Mouse (Mus musculus): ENCODE measurements around the gene Gm45785. TPM values are rescaled to one million over a fixed set of nuclear protein-coding genes. Genes with fewer than 3 reads are reported as not detected.

Gm45785 gene
- total and polyA plus RNA-seq, 3 experiments: not detected

DNA sequence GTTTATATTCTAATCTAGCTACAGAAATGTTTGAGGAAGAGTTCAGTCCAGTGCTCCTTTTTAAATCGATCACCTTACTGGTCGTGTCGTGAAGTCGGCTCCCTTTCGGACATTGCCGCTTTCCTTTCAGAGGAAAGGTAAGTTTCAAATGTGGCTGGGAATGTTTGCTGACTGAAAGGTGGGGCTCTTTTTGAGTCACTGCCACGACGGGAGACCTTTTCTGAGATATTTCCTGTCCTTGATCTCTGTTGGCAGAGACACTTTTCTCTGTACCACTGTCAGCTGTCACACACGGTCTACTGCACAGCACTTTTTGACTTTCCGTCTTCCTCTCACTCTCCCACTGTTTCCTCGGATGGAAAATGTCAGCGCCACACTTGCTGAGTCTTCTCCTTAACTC lies 43.3 kb downstream of the Gm45785 start:
- Histone ChIP-seq H3K79me2 (ENCODE audit: control insufficient read depth, insufficient read depth, low read length, poor library complexity) (no peaks in the 10 kb centered on the region), H3K27ac (ENCODE audit: control insufficient read depth, low read depth, low read length) (no peak overlapping the region), H3K27me3 (ENCODE audit: control insufficient read depth in 1 of 2, insufficient read depth in 2 of 2, low read length in 2 of 2) (peaks cover 7 to 24% of the 10 kb centered on the region in 2 experiments), H3K4me1 (ENCODE audit: control insufficient read depth in 1 of 2, insufficient read depth in 2 of 2, low read length in 2 of 2) (no peaks in the 10 kb centered on the region), H3K36me3 (ENCODE audit: control insufficient read depth in 1 of 2, insufficient read depth in 2 of 2, low read length in 2 of 2) (no peaks in the 10 kb centered on the region), H3K9me3 (replicated peaks; ENCODE audit: insufficient read depth, low read length) (no peaks in the 10 kb centered on the region), H3K4me3 (ENCODE audit: control insufficient read depth in 1 of 2, insufficient read depth in 1 of 2, low read depth in 2 of 2, low read length in 2 of 2) (no peak overlapping the region), H3K9ac (ENCODE audit: control insufficient read depth, low read depth, low read length, poor library complexity, severe bottlenecking) (no peak overlapping the region)
- TF ChIP-seq EP300 (IDR thresholded peaks at IDR 0.05; ENCODE audit: low read depth in 1 of 2, low read length in 2 of 2): no peak
- TF ChIP-seq NELFE (IDR thresholded peaks at IDR 0.05; ENCODE audit: low read depth, low read length): no peak
- no peak for TF ChIP-seq E2F4 (IDR thresholded peaks at IDR 0.05; ENCODE audit: borderline replicate concordance, low read depth, low read length)
- TF ChIP-seq CTCF (IDR thresholded peaks at IDR 0.05 in 2 of 3, conservative IDR thresholded peaks at IDR 0.05 in 1 of 3; ENCODE audit: control insufficient read depth in 1 of 3, insufficient read depth in 1 of 3, low read depth in 2 of 3, low read length in 3 of 3, poor library complexity in 1 of 3, severe bottlenecking in 1 of 3): no peak
- TF ChIP-seq KAT2A (conservative IDR thresholded peaks at IDR 0.05; ENCODE audit: low read depth, low read length): no peak
- TF ChIP-seq TAL1 (IDR thresholded peaks at IDR 0.05; ENCODE audit: low read length): no peak
- no peak for DNase-seq (ENCODE audit: low read depth, low spot score)

DNA sequence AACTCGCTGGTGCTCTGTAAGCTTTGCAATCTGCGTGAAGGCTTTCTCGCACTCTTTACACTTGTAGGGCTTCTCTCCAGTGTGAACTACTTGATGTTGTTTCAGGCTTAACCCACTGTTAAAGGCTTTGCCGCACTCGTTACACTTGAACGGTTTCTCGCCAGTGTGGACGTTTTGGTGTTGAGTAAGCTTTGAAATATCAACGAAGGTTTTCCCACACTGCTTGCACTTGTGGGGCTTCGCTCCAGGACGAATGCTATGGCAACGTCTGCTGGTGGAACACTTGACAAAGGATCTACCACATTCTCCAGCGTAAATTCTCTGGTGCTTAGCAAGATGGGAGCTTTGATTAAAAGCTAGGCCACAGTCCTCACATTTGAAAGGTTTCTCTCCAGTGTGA lies 44.4 kb downstream of the Gm45785 start:
- H3K4me1 ChIP-seq (ENCODE audit: control insufficient read depth in 1 of 2, insufficient read depth in 2 of 2, low read length in 2 of 2): no peaks in the 10 kb centered on the region

DNA sequence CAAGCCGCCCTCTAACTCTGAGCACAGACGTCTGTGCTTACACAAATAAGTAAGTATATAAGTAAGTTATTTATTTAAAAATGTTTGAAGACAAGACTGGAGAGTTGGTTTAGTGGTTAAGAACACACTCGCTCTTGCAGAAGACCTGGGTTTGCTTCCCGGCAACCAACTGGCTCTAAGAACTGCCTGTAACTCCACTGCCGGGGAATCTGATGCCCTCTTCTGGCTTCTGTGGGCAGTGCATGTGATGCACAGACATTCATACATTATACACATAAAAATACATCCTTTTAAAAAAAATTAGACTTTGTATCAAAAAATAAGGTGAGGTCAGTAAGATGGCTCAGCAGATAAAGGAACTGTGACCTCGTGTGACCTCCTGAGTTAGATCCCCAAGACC lies 45.6 kb downstream of the Gm45785 start:
- DNase-seq (ENCODE audit: low read depth, low spot score): peak; percentile 64
- TF ChIP-seq ZC3H11A (IDR thresholded peaks at IDR 0.05; ENCODE audit: low read depth, low read length) (peak; percentile 44), CHD1 (IDR thresholded peaks at IDR 0.05; ENCODE audit: low read depth, low read length) (no peak), CTCF (IDR thresholded peaks at IDR 0.05 in 2 of 3, conservative IDR thresholded peaks at IDR 0.05 in 1 of 3; ENCODE audit: control insufficient read depth in 1 of 3, insufficient read depth in 1 of 3, low read depth in 2 of 3, low read length in 3 of 3, poor library complexity in 1 of 3, severe bottlenecking in 1 of 3) (peak; percentile 66 to 70 (median 67)), ZKSCAN1 (IDR thresholded peaks at IDR 0.05; ENCODE audit: low read depth, low read length) (no peak), TAL1 (IDR thresholded peaks at IDR 0.05; ENCODE audit: low read length) (no peak), BHLHE40 (IDR thresholded peaks at IDR 0.05; ENCODE audit: borderline replicate concordance, low read depth, low read length) (no peak), POLR2AphosphoS2 (IDR thresholded peaks at IDR 0.05; ENCODE audit: low read length) (no peak), ETS1 (IDR thresholded peaks at IDR 0.05; ENCODE audit: low read depth, low read length) (no peak), SMC3 (IDR thresholded peaks at IDR 0.05; ENCODE audit: low read depth, low read length) (peak; percentile 77), MXI1 (IDR thresholded peaks at IDR 0.05; ENCODE audit: low read depth, low read length) (no peak), GATA1 (IDR thresholded peaks at IDR 0.05; ENCODE audit: low read depth, low read length) (no peak), USF1 (IDR thresholded peaks at IDR 0.05; ENCODE audit: low read depth, low read length) (no peak), MAX (IDR thresholded peaks at IDR 0.05; ENCODE audit: low read length) (no peak), KAT2A (conservative IDR thresholded peaks at IDR 0.05; ENCODE audit: low read depth, low read length) (no peak), TCF12 (IDR thresholded peaks at IDR 0.05; ENCODE audit: low read depth, low read length) (no peak), RAD21 (IDR thresholded peaks at IDR 0.05; ENCODE audit: low read depth, low read length) (peak; percentile 53)

More for the DNA sequence above, 44.4 kb downstream of the Gm45785 start:
- TF ChIP-seq NELFE (IDR thresholded peaks at IDR 0.05; ENCODE audit: low read depth, low read length): no peak
- no peak for TF ChIP-seq MYB (IDR thresholded peaks at IDR 0.05; ENCODE audit: low read depth, low read length)
- TF ChIP-seq MYC (IDR thresholded peaks at IDR 0.05; ENCODE audit: low read depth, low read length): no peak
- TF ChIP-seq ZKSCAN1 (IDR thresholded peaks at IDR 0.05; ENCODE audit: low read depth, low read length): no peak
- no peak for TF ChIP-seq MEF2A (IDR thresholded peaks at IDR 0.05; ENCODE audit: extremely low read depth, insufficient replicate concordance, low read depth, low read length, poor library complexity, severe bottlenecking)
- no peak for TF ChIP-seq ELF1 (IDR thresholded peaks at IDR 0.05; ENCODE audit: low read depth, low read length)
- no peak for TF ChIP-seq CHD2 (IDR thresholded peaks at IDR 0.05; ENCODE audit: low read length)
- TF ChIP-seq ZNF384 (IDR thresholded peaks at IDR 0.05; ENCODE audit: low read depth, low read length): no peak
- H3K79me2 ChIP-seq (ENCODE audit: control insufficient read depth, insufficient read depth, low read length, poor library complexity): no peaks in the 10 kb centered on the region
- H3K9ac ChIP-seq (ENCODE audit: control insufficient read depth, low read depth, low read length, poor library complexity, severe bottlenecking): no peak overlapping the region
- no peak overlapping the region for H3K4me3 ChIP-seq (ENCODE audit: control insufficient read depth in 1 of 2, insufficient read depth in 1 of 2, low read depth in 2 of 2, low read length in 2 of 2)
- no peaks in the 10 kb centered on the region for H3K9me3 ChIP-seq (replicated peaks; ENCODE audit: insufficient read depth, low read length)
- peaks cover 0 to 15% of the 10 kb centered on the region in 2 experiments; a peak in 3 of 4 replicates for H3K27me3 ChIP-seq (ENCODE audit: control insufficient read depth in 1 of 2, insufficient read depth in 2 of 2, low read length in 2 of 2)
- H3K27ac ChIP-seq (ENCODE audit: control insufficient read depth, low read depth, low read length): no peak overlapping the region
- no peak for DNase-seq (ENCODE audit: low read depth, low spot score)
- no peaks in the 10 kb centered on the region for H3K36me3 ChIP-seq (ENCODE audit: control insufficient read depth in 1 of 2, insufficient read depth in 2 of 2, low read length in 2 of 2)

More for the DNA sequence above, 45.6 kb downstream of the Gm45785 start:
- H3K9ac ChIP-seq (ENCODE audit: control insufficient read depth, low read depth, low read length, poor library complexity, severe bottlenecking): no peak overlapping the region
- no peak overlapping the region for H3K4me3 ChIP-seq (ENCODE audit: control insufficient read depth in 1 of 2, insufficient read depth in 1 of 2, low read depth in 2 of 2, low read length in 2 of 2)
- H3K36me3 ChIP-seq (ENCODE audit: control insufficient read depth in 1 of 2, insufficient read depth in 2 of 2, low read length in 2 of 2): no peaks in the 10 kb centered on the region
- H3K4me1 ChIP-seq (ENCODE audit: control insufficient read depth in 1 of 2, insufficient read depth in 2 of 2, low read length in 2 of 2): no peaks in the 10 kb centered on the region
- no peaks in the 10 kb centered on the region for H3K9me3 ChIP-seq (replicated peaks; ENCODE audit: insufficient read depth, low read length)
- H3K27ac ChIP-seq (ENCODE audit: control insufficient read depth, low read depth, low read length): no peak overlapping the region
- H3K27me3 ChIP-seq (ENCODE audit: control insufficient read depth in 1 of 2, insufficient read depth in 2 of 2, low read length in 2 of 2): peaks cover 0 to 8% of the 10 kb centered on the region in 2 experiments; a peak in 3 of 4 replicates
- no peaks in the 10 kb centered on the region for H3K79me2 ChIP-seq (ENCODE audit: control insufficient read depth, insufficient read depth, low read length, poor library complexity)

Measured in MEL (cell line).